Mouse (Mus musculus) MN1 (cell line): Measurements from ENCODE around the gene Itpr2.

Source experiments
- DNase-seq: peaks from one replicate; pipeline ENCODE4 v3.0.0-alpha.2; 2016; ENCODE audit warnings: low spot score

Gene Itpr2

DNA sequence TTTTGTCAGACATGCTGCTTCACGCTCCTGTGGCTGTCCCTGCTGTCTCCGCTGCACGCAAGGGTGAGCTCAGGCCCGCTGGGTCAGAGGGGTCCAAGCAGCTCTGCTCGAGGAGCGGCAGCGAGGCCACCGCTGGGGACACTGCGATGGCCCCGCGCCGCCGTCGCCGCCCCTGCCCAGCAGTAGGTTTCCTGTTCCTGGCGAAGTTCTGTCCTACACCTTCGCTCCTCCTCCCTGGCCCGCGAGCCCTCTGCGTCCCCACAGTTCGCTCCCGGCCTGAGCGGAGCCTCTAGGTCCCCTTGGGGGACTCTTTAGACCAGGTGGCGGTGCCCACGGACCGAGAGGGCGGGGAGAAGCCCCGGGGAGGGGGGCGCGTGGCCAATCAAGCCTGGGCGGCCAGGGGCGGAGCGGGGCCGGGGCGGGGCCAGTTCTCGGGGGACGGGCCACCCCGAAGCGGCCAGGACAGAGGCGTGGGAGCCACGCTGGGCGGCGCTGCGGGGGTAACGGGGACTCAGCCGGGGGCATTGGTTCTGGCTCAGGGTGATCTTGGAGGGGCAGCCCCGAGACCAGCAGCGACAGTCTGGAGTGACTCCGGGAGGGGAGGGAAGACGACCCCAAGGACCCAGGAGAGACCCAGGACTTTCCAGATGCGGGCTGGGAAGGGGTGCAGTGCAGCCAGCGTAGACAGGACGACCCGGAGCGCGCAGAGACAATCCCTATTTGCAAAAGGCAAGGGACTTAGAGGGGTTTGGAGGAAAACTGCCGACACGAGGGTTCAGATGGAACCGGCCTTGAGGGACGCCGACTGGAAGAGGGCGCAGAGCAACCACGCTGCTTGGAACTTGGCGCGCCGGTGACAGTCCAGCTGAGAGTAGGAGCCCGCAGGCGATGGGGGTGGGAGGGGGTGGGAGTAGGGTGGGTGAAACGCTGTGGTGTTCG, at the start of gene Itpr2:
Gene Itpr2, minus strand, starts transcription at position 358 of the 939 bp plus-strand sequence.
- DNase-seq, result peak; percentile 83

- DNase-seq, result no peak
These were observed 49.3 kb upstream of the Itpr2 start for GRCm38 (mm10) chr6:146551326-146551725.

DNA sequence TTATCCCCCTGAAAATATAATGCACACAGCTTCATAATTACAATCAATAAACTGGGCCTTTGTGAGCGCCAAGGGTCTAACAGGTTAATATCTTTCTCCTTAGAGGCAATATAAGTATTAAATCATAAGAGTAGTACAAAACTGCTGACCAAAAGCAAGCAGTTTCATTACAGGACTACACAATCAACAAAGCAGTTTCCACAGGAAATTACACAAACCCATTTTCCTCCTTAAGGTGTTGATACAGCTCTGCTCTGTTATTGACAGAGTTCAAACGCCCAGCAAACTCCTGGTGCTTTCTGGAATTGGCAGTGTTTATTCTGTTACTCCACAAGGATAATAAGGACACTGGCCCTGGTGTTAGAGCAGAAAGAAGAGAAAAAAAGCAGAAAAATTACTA, 48.4 kb upstream of the Itpr2 start:
- no peak for DNase-seq

- no peak for DNase-seq
These were observed 43.4 kb upstream of the Itpr2 start for GRCm38 (mm10) chr6:146545289-146545865.

GRCm38 (mm10) chr6:146544622-146545021, 42.6 kb upstream of the Itpr2 start:
- DNase-seq, result no peak

DNA sequence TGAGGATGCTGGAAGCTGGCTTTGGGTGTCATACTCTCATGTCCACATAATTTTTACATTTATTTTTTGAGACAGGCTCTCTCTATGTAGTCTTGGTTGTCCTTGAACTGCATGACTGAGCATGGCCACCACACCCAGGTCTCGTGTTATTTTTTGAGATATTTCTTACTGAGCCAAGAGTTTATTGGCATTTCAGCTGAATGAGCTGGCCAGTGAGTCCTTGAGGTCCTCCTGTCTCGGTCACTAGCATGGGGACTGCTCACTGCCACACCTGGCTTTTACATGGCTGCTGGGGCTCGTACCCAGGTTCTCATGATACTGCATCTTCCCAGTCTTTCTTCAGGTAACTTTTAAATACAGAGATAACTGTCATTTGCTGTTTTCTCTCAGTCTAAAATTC, 38.4 kb upstream of the Itpr2 start:
- no peak for DNase-seq

DNA sequence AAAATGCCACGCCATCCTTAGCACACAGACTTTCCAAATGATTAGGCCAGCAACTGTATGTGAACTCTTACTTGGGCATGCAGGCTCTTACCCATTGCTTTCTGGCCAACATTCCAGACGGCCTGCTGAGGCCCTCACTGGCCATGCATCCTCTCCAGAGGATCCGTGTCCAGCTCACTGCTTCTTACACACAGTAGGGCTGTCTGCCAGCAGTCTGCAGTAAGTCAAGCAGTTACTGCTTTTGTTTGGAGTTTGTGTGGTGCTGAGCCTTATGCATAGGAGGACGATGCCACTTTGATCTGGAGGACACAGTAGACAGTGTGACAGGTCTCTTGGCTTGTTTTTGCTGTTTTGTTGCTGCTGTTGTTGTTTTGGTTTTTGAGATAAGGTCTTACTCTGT, 36.6 kb upstream of the Itpr2 start:
- DNase-seq, result no peak

GRCm38 (mm10) chr6:146538071-146538470, 36.0 kb upstream of the Itpr2 start:
- DNase-seq, result no peak

- DNase-seq, result peak; percentile 89
These were observed 35.1 kb upstream of the Itpr2 start for GRCm38 (mm10) chr6:146537111-146537510.

- DNase-seq, result no peak
These were observed 33.5 kb upstream of the Itpr2 start for GRCm38 (mm10) chr6:146535501-146535900.

DNA sequence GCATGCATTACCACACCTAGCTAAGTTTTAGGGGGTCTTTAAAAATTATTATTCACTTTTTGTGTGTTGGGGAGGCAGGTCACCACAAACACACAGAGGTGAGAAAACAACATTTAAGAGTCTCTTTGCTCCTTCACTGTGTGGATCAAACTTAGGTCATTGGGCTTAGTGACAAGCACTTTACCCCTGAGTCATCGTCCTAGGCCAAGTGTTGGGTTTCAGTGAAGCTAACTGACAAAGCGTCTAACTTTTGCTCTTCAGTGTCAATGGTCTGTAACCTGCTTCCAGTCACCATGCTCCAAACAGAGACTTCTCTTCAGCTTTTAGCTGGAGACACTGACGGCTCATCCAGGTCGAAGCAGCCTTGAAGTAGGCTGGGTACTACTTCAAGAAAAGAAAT, 31.1 kb upstream of the Itpr2 start:
- no peak for DNase-seq

- DNase-seq, result peak; percentile 14
These were observed 28.7 kb upstream of the Itpr2 start for GRCm38 (mm10) chr6:146530769-146531168.

- DNase-seq, result no peak
These were observed 28.3 kb upstream of the Itpr2 start for GRCm38 (mm10) chr6:146530363-146530762.

DNA sequence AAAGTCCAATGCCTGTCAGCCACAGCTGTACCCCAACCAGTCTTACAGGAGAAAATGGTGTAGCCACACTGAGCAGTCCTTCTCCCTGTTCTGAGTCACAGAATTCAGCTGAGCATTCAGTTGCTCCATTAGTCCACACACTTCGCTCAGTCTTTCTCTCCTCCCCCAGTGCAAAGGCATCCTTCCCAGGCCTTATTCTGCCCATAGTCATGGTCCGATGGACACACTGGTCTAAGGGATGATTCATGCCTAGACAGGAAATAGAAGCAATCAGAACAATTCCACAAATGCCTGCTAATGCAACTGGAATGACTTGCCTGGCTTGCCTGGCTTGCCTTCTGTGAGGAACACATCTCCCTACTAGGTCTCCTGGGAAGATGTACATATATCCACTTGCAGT, 25.5 kb upstream of the Itpr2 start:
- peak; percentile 46 for DNase-seq

DNA sequence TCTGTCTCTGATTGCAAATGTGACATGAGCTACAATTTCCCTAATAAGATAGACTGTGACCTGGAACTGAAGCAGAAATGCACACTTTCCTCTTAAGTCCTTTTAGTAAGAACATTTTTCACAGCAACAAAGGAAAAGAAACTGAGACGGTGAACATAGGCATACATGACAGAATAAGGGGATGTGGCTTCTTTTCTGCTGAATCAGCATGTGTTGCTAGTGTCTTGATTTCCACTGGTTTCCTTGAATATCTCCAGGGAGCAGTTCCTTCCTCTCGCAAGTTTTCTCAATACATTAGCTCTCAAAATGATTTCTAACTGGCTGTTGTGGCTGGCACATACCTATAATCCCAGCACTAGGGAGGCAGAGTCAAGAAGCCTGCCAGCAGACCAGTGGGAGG, 23.5 kb upstream of the Itpr2 start:
- DNase-seq, result no peak

DNA sequence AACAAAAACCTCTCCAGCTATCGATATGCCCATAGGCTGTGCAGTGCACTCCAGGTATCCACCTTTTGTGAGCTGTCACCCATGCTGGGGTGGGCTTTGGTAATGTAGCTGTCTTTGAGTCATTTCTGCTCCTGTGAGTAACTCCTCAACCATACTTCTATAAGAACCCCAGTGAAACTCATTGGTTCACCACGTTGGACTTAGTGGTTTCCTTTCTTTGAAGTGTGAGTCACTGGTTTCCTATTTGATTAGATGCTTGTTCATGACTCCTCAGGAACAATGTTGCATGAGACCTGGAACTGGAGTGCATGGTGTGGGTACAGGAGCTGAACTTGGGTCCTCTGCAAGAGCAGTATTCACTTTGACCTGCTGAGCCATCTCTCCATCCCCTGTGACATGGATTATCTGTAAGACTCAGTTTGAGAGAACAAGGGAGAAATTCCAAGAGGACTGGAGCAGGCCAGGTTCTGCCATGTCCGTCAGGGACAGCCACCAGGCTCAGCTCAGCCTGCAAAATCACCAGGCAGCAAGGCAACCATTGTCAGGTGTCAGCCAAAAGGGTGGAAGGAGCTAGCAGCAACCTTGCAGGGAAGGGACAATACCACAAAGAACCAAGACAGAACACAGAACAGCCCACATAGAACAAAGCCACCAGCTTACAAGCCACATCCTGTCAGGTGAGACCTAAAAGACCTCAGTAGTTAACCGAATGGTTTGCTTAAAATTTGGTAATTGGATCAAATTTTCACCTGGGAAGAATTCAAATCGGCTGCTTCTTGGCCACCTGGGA, 19.6 kb upstream of the Itpr2 start:
- no peak for DNase-seq

DNA sequence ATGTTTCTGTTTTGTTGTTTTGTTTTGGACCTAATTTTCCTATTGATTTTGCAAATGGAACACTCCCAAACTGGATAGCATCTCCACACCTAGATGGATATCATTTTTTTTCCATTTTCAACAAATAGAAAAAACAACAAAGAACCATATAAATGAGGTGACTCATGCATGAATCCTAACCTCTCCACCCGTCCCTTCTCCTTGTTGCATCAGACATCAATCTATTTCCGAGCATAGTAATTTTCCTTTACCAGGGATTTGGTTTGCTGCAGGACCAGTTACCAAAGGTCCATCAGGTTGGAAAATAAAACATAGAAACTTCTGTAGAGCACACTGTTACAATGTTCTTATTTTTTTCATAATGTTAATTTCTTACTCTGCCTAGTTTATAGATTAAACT, 17.0 kb upstream of the Itpr2 start:
- peak; percentile 20 for DNase-seq

DNA sequence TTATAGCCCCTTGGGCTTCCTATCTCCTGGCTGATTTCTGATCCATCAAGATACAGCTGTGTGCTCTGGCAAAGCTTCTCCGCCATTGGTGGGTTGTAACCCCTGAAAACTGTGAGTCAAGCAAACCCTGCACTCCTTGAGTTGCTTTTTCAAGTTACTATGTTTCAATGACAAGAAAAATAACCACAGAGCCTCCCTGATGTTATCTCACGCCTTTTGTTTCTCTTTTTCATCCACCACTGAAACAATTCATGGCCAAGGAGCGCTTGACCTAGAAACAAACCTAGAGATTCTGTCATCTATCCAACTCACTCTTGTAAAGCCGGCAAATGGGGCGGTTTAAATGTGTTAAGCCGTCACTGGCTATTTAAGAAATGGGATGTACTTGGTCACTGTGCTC, 13.9 kb upstream of the Itpr2 start:
- DNase-seq, result peak; percentile 21

DNA sequence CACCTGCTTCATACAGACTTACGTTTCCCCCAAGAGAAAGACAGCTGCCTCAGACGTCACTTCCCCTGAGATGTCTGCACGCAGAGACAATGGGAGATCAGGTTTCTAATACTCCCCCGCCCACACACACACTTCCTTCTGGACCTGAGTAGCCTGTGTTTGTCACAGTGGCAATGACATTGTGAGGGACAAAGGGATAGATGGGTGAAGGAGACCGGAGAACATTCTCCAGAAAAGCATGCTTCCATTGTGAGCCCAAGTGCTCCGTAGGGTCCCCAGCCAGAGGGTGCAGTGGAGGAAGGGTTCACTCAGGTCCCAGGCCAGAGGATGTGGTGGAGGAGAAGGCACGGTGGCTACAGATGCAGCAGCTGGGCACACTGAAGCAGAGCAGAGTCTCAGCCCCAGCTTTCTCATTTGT, 12.5 kb upstream of the Itpr2 start:
- no peak for DNase-seq

DNA sequence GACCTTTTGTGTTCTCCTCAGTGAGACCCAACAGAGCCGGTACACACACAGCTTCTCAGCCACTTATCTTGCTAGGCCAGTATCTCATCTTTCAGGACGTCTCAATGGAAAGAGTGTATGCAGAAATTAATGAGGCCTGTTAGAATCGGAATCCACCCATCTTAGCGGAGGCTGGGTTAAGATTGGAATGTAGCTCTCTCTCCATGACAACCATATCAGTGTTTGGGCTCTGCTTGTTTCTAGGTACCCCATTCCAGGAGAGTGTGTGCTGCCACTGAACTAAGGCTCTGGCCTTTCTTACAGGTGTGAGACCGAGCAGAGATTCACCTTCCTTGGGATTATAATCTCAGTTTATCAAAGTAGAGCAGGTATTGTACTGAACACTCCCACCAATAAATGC, 11.9 kb upstream of the Itpr2 start:
- DNase-seq, result no peak

- no peak for DNase-seq
These were observed 11.4 kb upstream of the Itpr2 start for GRCm38 (mm10) chr6:146513384-146513783.

DNA sequence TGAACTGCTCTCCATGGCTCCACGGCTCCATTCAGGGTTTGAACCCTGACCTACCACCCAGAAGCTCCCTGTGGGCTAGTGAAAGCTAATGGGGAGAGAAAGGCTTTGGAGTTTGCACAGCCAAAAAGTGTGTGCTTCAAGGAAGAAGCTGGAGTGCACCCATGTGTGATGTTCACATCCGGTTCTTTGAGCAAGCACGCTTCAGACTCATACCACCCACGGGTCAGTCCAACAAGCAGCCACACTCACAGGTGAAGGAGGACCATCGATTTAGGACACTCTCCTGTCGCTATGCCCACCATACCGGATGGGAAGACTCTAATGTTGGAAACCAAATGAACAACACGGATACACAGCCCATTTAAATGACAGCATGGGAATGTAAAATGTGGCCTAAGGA, 9.5 kb upstream of the Itpr2 start:
- no peak for DNase-seq

DNA sequence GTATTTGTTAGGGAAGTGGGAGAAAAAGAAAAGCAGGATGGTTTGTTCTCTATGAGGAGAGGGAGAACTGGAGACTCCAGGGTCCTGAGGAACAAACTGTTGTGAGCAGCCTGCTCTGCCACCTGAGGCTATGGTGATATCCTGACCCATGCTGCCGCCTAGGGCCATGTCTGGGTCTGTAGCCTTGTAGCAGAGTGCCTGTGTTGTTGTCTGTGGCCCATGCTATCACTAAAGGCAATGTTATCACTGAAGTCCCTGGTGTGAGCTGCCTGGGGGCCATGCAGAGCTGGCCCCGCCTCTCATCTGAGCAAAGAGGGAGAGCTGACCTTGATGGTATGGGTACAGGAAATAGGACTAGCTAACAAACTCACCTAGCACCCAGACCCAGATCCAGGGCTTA, 7.9 kb upstream of the Itpr2 start:
- DNase-seq, result no peak
